Mouse (Mus musculus): Measurements from ENCODE around the gene H2afy2.
A peak's percentile ranks its signal among the peaks of the same experiment; 100 is the strongest.

H2afy2 gene

GRCm38 (mm10) chr10:61783621-61784251 lies at the start of gene H2afy2:
Gene H2afy2 (minus strand): TSS chr10:61784147.
- DNase-seq (ENCODE audit: low spot score) = peak; percentile 89

DNA sequence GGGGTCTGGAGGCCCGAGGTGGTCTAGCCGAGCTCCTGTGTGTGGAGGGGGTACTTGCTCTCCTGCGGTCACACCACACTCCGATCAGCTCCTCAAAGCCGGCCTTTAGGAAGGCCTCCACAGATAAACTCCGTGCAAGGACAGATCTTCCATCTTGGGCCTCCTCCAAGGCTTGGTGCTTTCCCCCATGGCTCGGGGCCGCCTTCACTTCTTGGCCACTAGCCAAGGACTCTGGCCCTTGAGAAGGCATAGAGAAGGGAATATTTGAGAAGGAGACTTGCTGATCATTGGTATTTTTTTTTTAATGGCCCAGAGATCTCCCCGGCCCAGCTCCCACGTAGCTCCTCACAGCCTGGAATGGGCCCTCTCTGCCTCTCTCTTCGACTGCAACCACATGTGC lies 48.8 kb upstream of the H2afy2 start:
- DNase-seq (ENCODE audit: low spot score) = no peak

DNA sequence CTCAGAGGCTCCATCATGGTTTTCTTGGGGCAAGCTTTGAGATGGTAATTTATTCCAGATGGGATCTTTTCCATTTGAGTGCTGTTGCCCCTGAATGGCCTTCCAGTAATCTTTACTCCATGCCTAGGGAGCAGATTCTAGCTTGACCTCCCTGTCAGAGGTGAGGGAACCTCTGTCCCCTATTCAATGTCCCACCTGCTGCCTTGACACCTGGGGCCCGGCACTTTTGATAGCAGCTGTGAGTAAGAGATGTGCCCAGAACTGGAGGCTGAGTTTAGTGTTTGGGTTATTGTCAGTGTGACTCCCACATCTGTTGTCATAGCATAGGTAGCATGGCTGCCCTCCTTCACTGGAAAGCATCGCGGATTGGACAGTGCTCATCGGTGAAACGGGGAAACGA lies 47.8 kb upstream of the H2afy2 start:
- DNase-seq (ENCODE audit: low spot score) = no peak

DNA sequence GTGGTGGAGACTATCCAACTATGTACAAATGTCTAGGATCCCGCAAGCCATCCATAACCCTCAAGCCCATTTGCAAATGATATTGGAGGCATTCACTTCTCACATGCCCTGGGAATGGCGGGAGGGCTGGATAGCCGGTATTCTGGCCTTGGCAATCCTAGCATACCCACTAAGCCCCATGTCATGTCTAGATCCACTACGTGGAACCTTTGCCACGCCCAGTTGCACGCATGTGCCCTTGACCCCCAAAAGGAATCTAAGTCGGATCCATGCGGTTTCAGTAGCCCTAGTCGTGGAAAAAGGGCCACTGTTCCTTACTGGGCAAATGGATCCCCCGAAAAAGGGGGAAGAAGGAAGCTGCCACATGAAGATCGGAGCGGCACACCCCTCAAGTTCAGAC lies 47.3 kb upstream of the H2afy2 start:
- DNase-seq (ENCODE audit: low spot score) = no peak

DNA sequence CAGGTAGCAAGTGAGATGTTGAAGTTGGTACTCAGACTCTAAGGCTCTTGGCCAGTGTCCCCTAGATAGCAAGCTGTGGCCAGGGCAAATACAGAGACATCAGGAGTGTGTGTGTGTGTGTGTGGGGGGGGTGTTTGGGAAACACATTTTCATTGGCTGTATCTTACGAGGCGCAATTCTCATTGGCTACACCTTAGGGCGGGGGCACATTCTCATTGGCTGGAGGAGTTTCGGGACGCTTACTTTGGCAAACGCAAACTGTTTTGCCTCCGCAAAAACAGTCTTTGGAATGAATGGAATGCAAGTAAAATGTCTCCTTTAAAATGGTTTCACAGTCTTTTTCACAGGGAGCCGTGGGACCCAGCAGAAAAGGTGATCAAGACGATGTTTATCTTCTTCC lies 46.9 kb upstream of the H2afy2 start:
- DNase-seq (ENCODE audit: low spot score) = no peak

- DNase-seq (ENCODE audit: low spot score) = no peak
Observed at GRCm38 (mm10) chr10:61829046-61829445, 45.1 kb upstream of the H2afy2 start.

DNA sequence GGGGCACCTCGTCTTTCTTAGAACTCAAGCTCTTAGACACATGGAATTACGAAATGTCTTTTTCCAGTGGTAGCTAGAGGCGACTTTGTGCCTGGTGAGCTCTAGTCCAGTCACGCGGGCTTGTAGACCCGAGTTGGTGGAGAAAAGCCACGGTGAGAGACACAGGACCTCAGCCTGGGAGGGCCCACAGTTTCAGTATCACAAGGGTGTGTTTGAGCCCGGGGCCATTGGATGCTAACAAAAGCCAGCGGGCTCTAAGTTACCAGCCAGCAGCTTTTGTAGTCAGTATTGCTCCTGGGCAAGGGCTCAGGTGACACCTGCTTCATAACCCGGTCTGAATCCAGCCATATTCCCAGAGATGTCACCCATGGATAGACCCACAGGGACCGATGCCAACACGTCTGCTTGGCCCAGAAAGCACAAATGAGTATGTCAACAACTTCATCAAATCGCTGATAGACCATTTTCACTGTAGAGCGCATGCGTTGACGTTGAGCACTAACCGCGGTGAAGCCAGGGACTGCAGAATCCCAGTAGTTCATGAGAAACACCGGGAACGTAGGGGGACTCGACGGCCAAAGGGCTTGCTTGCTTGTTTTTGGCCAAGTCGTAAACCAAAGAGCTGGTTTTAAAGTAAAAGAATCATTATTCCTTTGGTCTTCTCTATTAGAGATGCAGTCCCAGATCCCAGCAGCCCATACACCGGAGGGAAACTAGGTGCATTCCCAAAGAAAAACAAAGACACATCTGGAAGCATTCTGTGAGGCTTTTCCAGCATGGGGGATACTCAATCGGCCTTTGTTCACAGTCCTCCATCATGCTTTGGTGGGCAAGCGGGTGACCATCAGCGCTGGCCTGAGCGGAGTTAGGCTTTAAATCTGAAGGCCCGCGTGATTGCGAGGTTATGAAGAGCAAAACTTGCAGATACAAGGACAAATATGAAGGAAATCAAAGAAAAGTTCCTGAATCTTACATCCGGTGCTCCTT lies 44.3 kb upstream of the H2afy2 start:
- no peak for DNase-seq (ENCODE audit: low spot score)

GRCm38 (mm10) chr10:61826753-61827435 lies 42.9 kb upstream of the H2afy2 start:
- DNase-seq (ENCODE audit: low spot score) = no peak

DNA sequence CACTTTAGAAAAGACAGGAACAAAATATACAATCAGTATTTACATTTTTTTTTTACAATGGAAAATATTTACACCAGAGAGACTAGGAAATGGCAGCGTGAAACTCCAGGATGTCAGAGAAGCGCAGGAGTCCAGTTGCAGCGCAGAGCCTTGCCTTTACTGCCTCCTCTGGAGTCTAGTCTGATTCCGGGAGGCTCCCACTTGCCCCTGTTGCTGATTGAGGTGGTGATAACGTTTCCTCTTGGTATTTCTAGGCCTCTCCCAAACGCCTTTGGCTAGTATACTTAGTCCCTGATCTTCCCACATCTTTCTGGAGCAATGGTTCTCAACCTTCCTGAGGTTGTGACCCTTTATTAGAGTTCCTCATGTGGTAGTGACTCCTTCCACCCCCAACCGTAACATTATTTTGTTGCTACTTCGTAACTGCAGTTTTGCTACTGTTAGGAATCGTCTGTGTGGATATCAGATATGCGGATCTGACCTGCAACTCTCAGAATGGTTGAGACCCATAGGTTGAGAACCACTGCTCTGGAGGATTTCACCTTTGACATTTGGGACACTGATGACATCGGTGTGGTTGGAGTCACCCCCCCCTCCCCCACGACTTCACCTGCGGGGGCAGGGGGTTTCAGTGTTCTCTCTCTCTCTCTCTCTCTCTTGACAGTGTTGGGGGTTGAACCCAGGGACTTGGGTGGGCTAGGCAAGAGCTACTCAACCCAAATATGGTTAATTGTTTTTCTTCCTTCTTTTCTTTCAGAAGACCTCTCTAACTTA lies 42.2 kb upstream of the H2afy2 start:
- DNase-seq (ENCODE audit: low spot score) = no peak

- DNase-seq (ENCODE audit: low spot score) = no peak
Observed at GRCm38 (mm10) chr10:61825536-61825935, 41.6 kb upstream of the H2afy2 start.

DNA sequence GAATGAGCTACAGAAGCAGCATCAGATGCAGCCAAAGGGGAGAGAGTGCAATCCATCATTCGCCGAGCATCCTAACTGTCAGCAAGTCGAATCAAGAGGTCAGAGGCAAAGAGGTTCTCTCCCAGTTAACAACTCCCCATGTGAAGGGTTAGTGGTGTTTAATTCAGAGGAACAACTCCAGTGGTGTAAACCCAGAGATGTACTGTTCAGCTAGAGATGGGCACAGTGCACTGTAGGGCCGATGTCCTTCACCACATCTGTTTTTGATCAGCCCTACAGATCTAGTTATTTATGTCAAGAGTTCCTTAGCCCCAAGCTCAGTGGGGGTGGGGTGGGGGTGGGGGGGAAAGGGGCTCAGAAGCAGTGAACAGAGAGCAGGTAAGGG lies 39.8 kb upstream of the H2afy2 start:
- DNase-seq (ENCODE audit: low spot score) = no peak

GRCm38 (mm10) chr10:61822968-61823730 lies 39.2 kb upstream of the H2afy2 start:
- no peak for DNase-seq (ENCODE audit: low spot score)

DNA sequence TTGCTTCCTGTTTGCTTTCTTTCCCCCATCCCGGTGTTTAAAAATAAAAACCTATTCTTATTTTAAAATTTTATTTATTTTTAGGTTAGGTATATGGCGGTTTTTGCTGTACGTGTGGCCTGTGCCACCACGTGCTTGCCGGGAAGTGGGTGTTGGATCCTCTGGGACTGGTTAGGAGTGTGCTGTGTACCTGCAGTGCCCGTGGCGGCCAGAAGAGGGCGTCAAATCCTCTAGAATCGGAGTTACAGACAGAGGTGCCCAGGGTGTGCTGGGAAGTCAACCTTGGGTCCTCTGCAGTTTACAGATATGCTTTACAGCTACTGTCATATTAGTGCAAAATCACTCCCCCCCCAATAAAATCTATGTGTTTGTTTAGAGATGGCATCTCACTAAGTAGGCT lies 36.1 kb upstream of the H2afy2 start:
- DNase-seq (ENCODE audit: low spot score) = no peak

- DNase-seq (ENCODE audit: low spot score) = no peak
Observed at GRCm38 (mm10) chr10:61811987-61812386, 28.0 kb upstream of the H2afy2 start.

- DNase-seq (ENCODE audit: low spot score) = no peak
Observed at GRCm38 (mm10) chr10:61798133-61798576, 14.2 kb upstream of the H2afy2 start.

- no peak for DNase-seq (ENCODE audit: low spot score)
Observed at GRCm38 (mm10) chr10:61795458-61795857, 11.5 kb upstream of the H2afy2 start.

DNA sequence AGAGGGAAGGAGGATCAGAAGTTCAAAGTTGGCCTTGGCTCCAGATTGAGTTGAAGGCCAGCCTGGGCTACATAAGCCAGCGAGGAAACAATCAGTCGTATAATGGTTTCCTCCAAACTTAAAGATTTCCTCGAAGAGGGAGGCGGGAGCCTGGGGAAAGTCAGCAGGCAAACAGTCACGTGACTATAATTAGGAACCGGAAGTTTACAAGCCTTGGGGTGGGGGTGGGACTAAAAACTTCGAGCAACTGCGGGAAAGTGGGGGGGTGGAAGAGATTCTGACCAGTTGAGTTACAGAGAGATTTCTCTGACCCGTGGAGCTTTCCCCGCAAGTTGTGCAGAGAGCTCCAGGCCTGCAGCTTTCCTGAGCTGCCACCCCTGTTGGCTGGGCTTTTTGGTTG lies 11.0 kb upstream of the H2afy2 start:
- no peak for DNase-seq (ENCODE audit: low spot score)

- DNase-seq (ENCODE audit: low spot score) = no peak
Observed at GRCm38 (mm10) chr10:61793015-61793414, 9.1 kb upstream of the H2afy2 start.

DNA sequence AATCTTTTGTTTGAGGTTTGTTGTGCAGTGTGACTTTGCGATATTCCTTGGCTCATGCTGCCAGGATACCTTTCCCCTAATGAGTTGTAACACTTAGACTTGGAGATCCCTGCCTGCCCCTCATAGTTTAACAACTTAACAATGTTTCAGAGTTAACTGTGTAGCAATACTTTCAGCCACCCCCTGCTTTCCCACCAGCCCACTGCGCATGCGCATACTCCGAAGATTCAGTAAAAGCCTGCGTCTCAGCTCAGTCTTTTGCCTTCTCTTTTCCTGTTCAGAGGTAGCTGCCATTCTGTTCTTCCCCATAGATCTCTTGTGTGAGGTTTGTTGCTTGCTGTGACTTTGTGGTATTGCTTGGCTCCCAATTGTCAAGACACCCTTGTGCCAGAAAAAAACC lies 4.6 kb upstream of the H2afy2 start:
- DNase-seq (ENCODE audit: low spot score) = no peak

- no peak for DNase-seq (ENCODE audit: low spot score)
Observed at GRCm38 (mm10) chr10:61787541-61788313, 3.8 kb upstream of the H2afy2 start.

Measured in retina, embryonic 14.5 days (tissue).